Mouse (Mus musculus) forebrain, embryonic 10.5 days (tissue): ENCODE results near the gene Rad9a. TPM values are rescaled to one million over a fixed set of nuclear protein-coding genes. Genes with fewer than 3 reads are reported as not detected.

Experiments used
- DNase-seq: peaks from one replicate; pipeline ENCODE4 v3.0.0-alpha.2; 2017; ENCODE audit warnings: low spot score; ENCODE audit errors: extremely low spot score
- H3K27ac ChIP-seq: fragments of 300-500 bp; sonication (generic); 2 replicates; pipeline ENCODE4 v1.5.1; 2016; ENCODE audit warnings: mild to moderate bottlenecking
- H3K27me3 ChIP-seq: fragments of 300-500 bp; sonication (generic); 2 replicates; pipeline ENCODE4 v1.6.1; 2016; ENCODE audit warnings: mild to moderate bottlenecking; ENCODE audit not compliant: poor library complexity, severe bottlenecking
- H3K36me3 ChIP-seq: fragments of 300-500 bp; sonication (generic); replicated peaks from 2 replicates; pipeline ENCODE4 v1.6.1; 2016; ENCODE audit warnings: mild to moderate bottlenecking, moderate library complexity
- H3K4me1 ChIP-seq: fragments of 300-500 bp; sonication (generic); 2 replicates; pipeline ENCODE4 v1.6.1; 2016
- H3K4me3 ChIP-seq: fragments of 300-500 bp; sonication (generic); 2 replicates; pipeline ENCODE4 v1.5.1; 2016; ENCODE audit warnings: mild to moderate bottlenecking, moderate library complexity
- H3K9me3 ChIP-seq: fragments of 300-500 bp; sonication (generic); 2 replicates; pipeline ENCODE4 v1.6.1; 2016; ENCODE audit warnings: mild to moderate bottlenecking, moderate library complexity
- WGBS: fragments of 180-500 bp; shearing (Covaris S2); methylation state at CpG from one replicate; pipeline ENCODE4 v1.1.7; 2016; 5-methylcytosine and 5-hydroxymethylcytosine counted together
- polyA plus RNA-seq: library from polyadenylated mRNA; unstranded; fragments of >200 nt; fragmentation: Nextera tagmentation; extraction: Ambion mirVana; gene quantifications from 2 replicates; pipeline ENCODE4 v1.2.1, GENCODE M21; 2016

Rad9a gene
- polyA plus RNA-seq, 1 experiment from 2014 or later = 57.4 TPM

DNA sequence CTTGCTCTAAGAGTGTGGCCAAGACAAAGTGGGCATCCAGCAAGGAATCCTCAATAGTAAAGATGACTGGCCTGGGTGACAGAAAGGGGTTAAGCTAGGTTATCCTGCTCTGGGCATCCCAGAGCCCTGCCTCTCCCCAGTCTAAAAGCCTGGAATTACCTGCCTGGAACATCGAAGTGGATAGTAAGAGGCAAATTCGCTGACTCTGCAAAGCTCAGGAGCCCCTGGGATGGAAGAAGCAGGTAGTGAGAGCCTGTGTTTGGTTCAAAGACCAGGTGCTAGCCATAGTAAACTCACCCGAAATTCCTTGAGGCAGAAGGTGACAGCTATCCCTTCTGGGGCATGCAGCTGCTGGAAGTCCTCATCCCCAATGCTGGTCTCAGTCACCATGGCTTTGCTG, 4.3 kb downstream of the Rad9a start:
- 83% methylated on average over 3 of the region's 3 CpGs for WGBS
- H3K27me3 ChIP-seq = 0 out of 2 replicates have a peak, but pooled peaks cover under 1% of the 10 kb centered on the region
- H3K27ac ChIP-seq = no peak overlapping the region
- H3K36me3 ChIP-seq = peaks cover 78% of the 10 kb centered on the region
- no peaks in the 10 kb centered on the region for H3K9me3 ChIP-seq
- DNase-seq = no peak
- H3K4me1 ChIP-seq = peaks cover 66% of the 10 kb centered on the region
- H3K4me3 ChIP-seq = no peak overlapping the region

- DNase-seq = no peak
- 0 out of 2 replicates have a peak overlapping the region, but pooled peaks have one; percentile 11 for H3K4me3 ChIP-seq
- 71% methylated on average over 5 of the region's 5 CpGs for WGBS
- H3K36me3 ChIP-seq = peaks cover 78% of the 10 kb centered on the region
- H3K27ac ChIP-seq = no peak overlapping the region
- H3K4me1 ChIP-seq = peaks cover 65% of the 10 kb centered on the region
- no peaks in the 10 kb centered on the region for H3K27me3 ChIP-seq
- H3K9me3 ChIP-seq = no peaks in the 10 kb centered on the region
Observed at GRCm38 (mm10) chr19:4196548-4196947, 4.9 kb downstream of the Rad9a start.

GRCm38 (mm10) chr19:4196048-4196447, 5.4 kb downstream of the Rad9a start:
- Histone ChIP-seq H3K36me3 (peaks cover 78% of the 10 kb centered on the region), H3K27me3 (no peaks in the 10 kb centered on the region)
- 84% methylated on average over 2 of the region's 2 CpGs for WGBS

GRCm38 (mm10) chr19:4194776-4195650, 6.4 kb downstream of the Rad9a start:
- Histone ChIP-seq H3K9me3 (no peaks in the 10 kb centered on the region), H3K27ac (no peak overlapping the region), H3K27me3 (no peaks in the 10 kb centered on the region), H3K36me3 (peaks cover 73% of the 10 kb centered on the region), H3K4me1 (peaks cover 65% of the 10 kb centered on the region), H3K4me3 (peak overlapping the region; percentile 96; the same call in 1 of the 2 replicates)
- no peak for DNase-seq
- WGBS = 86% methylated on average over 12 of the region's 12 CpGs

More at GRCm38 (mm10) chr19:4196048-4196447, 5.4 kb downstream of the Rad9a start:
- Histone ChIP-seq H3K4me3 (no peak overlapping the region), H3K27ac (no peak overlapping the region), H3K4me1 (peaks cover 69% of the 10 kb centered on the region), H3K9me3 (no peaks in the 10 kb centered on the region)
- no peak for DNase-seq

- DNase-seq = no peak
- no peak overlapping the region for H3K27ac ChIP-seq
- WGBS = 92% methylated on average over 8 of the region's 8 CpGs
- no peaks in the 10 kb centered on the region for H3K9me3 ChIP-seq
- H3K4me1 ChIP-seq = peaks cover 57% of the 10 kb centered on the region
- H3K4me3 ChIP-seq = peak overlapping the region; percentile 96; the same call in 1 of the 2 replicates
- H3K27me3 ChIP-seq = no peaks in the 10 kb centered on the region
- peaks cover 64% of the 10 kb centered on the region for H3K36me3 ChIP-seq
Observed at GRCm38 (mm10) chr19:4194021-4194724, 7.3 kb downstream of the Rad9a start.

GRCm38 (mm10) chr19:4193129-4193528, 8.3 kb downstream of the Rad9a start:
- peaks cover 55% of the 10 kb centered on the region for H3K4me1 ChIP-seq
- peak overlapping the region; percentile 98 for H3K27ac ChIP-seq
- peaks cover 54% of the 10 kb centered on the region for H3K36me3 ChIP-seq
- no peak for DNase-seq
- H3K9me3 ChIP-seq = no peaks in the 10 kb centered on the region
- 75% methylated on average over 6 of the region's 6 CpGs for WGBS
- peak overlapping the region; percentile 96 for H3K4me3 ChIP-seq
- H3K27me3 ChIP-seq = no peaks in the 10 kb centered on the region

DNA sequence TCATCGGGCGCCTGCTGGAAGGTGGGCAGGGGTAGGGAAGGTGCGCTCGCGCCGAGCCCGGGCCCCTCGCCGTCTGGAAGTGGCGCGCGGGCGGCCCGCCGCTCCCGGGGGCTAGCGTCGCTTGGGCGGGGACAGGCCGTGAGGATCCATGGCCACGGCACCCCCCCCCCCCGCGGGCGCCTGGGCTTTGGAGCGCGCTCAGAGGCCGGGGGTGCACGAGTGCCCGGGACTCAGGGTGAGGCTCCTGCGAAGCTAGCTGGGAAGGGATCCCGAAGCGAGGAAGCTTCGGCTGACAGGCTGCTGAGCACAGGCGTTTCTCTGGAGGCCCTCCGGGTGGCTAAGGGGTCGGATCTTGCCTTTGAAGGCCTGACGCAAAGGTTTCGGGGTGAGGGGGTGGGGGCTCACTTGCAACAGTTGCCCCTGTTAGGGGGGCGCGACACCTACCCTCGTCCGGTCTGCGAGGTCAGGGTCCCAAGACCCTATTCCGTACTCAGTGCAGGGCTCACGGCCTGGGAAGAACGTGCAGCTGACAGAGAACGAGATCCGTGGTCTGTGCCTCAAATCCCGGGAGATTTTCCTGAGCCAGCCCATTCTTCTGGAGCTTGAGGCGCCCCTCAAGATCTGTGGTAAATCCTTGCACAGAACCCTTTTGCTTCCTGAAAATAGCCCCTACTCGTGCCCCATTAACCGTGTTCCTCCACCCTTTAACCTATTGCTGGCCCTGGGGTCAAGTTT, 9.0 kb downstream of the Rad9a start:
- H3K9me3 ChIP-seq = no peaks in the 10 kb centered on the region
- no peak for DNase-seq
- H3K27ac ChIP-seq = peak overlapping the region; percentile 98
- no peaks in the 10 kb centered on the region for H3K27me3 ChIP-seq
- peaks cover 47% of the 10 kb centered on the region for H3K36me3 ChIP-seq
- peak overlapping the region; percentile 96 for H3K4me3 ChIP-seq
- H3K4me1 ChIP-seq = peaks cover 55% of the 10 kb centered on the region
- under 1% methylated on average over 50 of the region's 52 CpGs for WGBS

- Histone ChIP-seq H3K4me1 (peaks cover 50% of the 10 kb centered on the region), H3K36me3 (peaks cover 39% of the 10 kb centered on the region), H3K4me3 (peak within 1 kb of the TSS; percentile 96), H3K9me3 (no peaks in the 10 kb centered on the region), H3K27ac (peak within 1 kb of the TSS; percentile 98), H3K27me3 (no peaks in the 10 kb centered on the region)
- peak; percentile 97 for DNase-seq
- WGBS = 6% methylated on average over 47 of the region's 47 CpGs
Observed at GRCm38 (mm10) chr19:4191528-4192250, 9.8 kb downstream of the Rad9a start, which contains the start of gene Ppp1ca. Gene Ppp1ca (plus strand): TSS chr19:4192065.

DNA sequence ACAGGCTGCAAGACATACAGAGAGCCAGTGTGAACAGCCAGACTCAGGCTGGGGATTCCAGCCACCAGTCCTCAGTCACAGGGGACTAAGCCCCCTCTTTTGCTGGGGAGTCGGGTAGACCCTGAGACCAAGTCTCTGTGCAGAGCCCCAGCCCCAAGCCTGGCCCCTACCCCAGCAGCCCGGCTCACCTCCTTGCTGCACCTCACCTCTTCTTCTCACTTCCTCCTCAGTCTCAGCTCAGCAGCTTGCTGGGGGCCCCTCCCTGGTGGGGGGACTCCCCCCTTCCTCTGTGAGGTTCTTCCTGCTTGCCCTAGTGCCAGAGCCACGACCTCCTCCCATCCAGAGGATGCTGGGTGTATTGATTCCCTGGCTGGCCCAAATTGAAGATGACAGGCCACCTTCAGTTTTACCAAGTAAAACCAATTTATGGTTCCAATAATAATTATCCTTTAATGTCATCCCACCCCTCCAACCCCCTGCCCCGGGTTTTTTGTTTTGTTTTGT, 10.6 kb downstream of the Rad9a start, which contains the start of gene Tbc1d10c:
TSS of gene Tbc1d10c (minus strand) at position 454 of the 504 bp plus-strand sequence.
- no peaks in the 10 kb centered on the region for H3K9me3 ChIP-seq
- H3K27me3 ChIP-seq = no peaks in the 10 kb centered on the region
- peaks cover 31% of the 10 kb centered on the region for H3K36me3 ChIP-seq
- peaks cover 42% of the 10 kb centered on the region for H3K4me1 ChIP-seq
- 69% methylated on average over 4 of the region's 4 CpGs for WGBS
- peak within 1 kb of the TSS; percentile 96 for H3K4me3 ChIP-seq
- no peak for DNase-seq
- peak within 1 kb of the TSS; percentile 98 for H3K27ac ChIP-seq

DNA sequence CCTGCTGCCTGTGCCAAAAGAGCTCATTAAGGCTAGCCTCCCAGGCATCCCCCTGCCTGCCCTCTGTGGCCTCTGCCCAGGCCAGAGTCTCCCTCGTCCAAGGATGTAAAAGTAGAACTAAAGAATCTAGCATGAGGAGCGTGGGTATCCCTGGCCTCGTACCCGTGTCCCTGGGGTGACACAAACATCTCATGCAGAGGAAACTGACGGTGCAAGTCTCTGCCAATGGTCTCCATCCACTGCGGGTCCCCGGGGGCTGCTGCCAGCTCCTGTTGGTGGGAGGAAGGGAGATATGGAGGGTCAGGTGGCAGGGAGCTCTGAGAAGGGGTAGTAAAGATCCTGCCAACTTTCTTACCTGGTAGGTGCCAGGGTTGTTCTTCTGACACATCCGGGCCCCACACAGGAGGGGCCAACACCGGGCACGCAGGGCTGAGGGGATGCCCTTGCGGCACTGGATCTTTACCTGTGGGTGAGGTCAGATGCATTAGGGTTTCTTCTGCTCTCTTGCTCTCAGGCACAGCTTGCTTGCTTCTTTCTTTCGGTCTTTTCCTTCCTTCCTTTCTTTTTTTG, 12.3 kb downstream of the Rad9a start:
- peaks cover 14% of the 10 kb centered on the region for H3K36me3 ChIP-seq
- peaks cover 49% of the 10 kb centered on the region for H3K4me1 ChIP-seq
- WGBS = 90% methylated on average over 12 of the region's 12 CpGs
- H3K27me3 ChIP-seq = no peaks in the 10 kb centered on the region
- no peaks in the 10 kb centered on the region for H3K9me3 ChIP-seq
- no peak overlapping the region for H3K4me3 ChIP-seq
- no peak for DNase-seq
- H3K27ac ChIP-seq = no peak overlapping the region

- H3K27ac ChIP-seq = no peak overlapping the region
- no peaks in the 10 kb centered on the region for H3K36me3 ChIP-seq
- H3K4me3 ChIP-seq = no peak overlapping the region
- H3K9me3 ChIP-seq = no peaks in the 10 kb centered on the region
- no peaks in the 10 kb centered on the region for H3K27me3 ChIP-seq
- peaks cover 40% of the 10 kb centered on the region for H3K4me1 ChIP-seq
- 77% methylated on average over 3 of the region's 3 CpGs for WGBS
- DNase-seq = no peak
Observed at GRCm38 (mm10) chr19:4187303-4187702, 14.2 kb downstream of the Rad9a start.
